In genomic region chr2:146469707-146470420, GRCm38 (mm10) we compare ENCODE assay signal across 8 mouse cellular contexts. TPM values are rescaled to one million over a fixed set of nuclear protein-coding genes. Genes with fewer than 3 reads are reported as not detected.
DNase-seq lines count a peak whose midpoint lies in the region; ATAC-seq and TF ChIP-seq lines count a peak whose summit lies in the region.

No protein-coding gene starts in this region.

- H3K4me2 ChIP-seq in hindbrain, postnatal 0 days (ENCODE audit: low read depth, low read length): no peak overlapping the region
- 0 out of 2 replicates have a peak overlapping the region, but pooled peaks have one; percentile 27 for H3K4me2 ChIP-seq in liver, embryonic 11.5 days

- H3K9me3 ChIP-seq in E14TG2a.4 (ENCODE audit: low read length): no peaks in the 10 kb centered on the region
- no peaks in the 10 kb centered on the region for H3K9me3 ChIP-seq in hindbrain, postnatal 0 days (ENCODE audit: low read length)
- H3K9me3 ChIP-seq in liver, embryonic 11.5 days (ENCODE audit: control insufficient read depth, low read length): no peaks in the 10 kb centered on the region

- H3K9ac ChIP-seq in hindbrain, postnatal 0 days (replicated peaks; ENCODE audit: low read length): no peak overlapping the region
- no peak overlapping the region for H3K9ac ChIP-seq in liver, embryonic 11.5 days (ENCODE audit: low read depth, low read length)

- ATAC-seq in frontal cortex, adult (ENCODE audit: low TSS enrichment): peak; percentile 98
- ATAC-seq in common myeloid progenitor, adult 5-6 weeks (replicated peaks; ENCODE audit: low read depth, poor library complexity, severe bottlenecking): peak; percentile 73; the same call in 1 of the 2 replicates
- 0 out of 2 replicates have a peak, but pooled peaks have one; percentile 32 for ATAC-seq in hindbrain, postnatal 0 days
- peak; percentile 53 for ATAC-seq in liver, embryonic 11.5 days (replicated peaks; ENCODE audit: low FRiP score)

- WGBS in hindbrain, postnatal 0 days: 59% methylated on average over 12 of the region's 12 CpGs
- WGBS in liver, embryonic 11.5 days: 41% methylated on average over 12 of the region's 12 CpGs

- H3K4me3 ChIP-seq in E14TG2a.4 (replicated peaks; ENCODE audit: low read length): no peak overlapping the region
- H3K4me3 ChIP-seq in hindbrain, postnatal 0 days (ENCODE audit: low read length): no peak overlapping the region
- no peak overlapping the region for H3K4me3 ChIP-seq in liver, embryonic 11.5 days (ENCODE audit: low read depth, low read length)

- TF ChIP-seq CTCF in E14TG2a.4 (conservative IDR thresholded peaks at IDR 0.05; ENCODE audit: low read length): peak; percentile 43
- TF ChIP-seq CTCF in hindbrain, postnatal 0 days (IDR thresholded peaks at IDR 0.05; ENCODE audit: low read depth): peak; percentile 85

- no peak for DNase-seq in frontal cortex, postnatal 25 days (ENCODE audit: low spot score in 2 of 2)
- DNase-seq in hindbrain, postnatal 0 days (ENCODE audit: low spot score): peak; percentile 81
- no peak for DNase-seq in liver, embryonic 11.5 days (ENCODE audit: low spot score)
- peak; percentile 58 for DNase-seq in retina, embryonic 14.5 days (ENCODE audit: low spot score)
- DNase-seq in B cell, adult 2 months: no peak

- H3K27ac ChIP-seq in hindbrain, postnatal 0 days: no peak overlapping the region
- no peak overlapping the region for H3K27ac ChIP-seq in liver, embryonic 11.5 days (ENCODE audit: low read depth, low read length)

- peaks cover 63% of the 10 kb centered on the region for H3K4me1 ChIP-seq in E14TG2a.4 (replicated peaks; ENCODE audit: low read depth, low read length)
- no peaks in the 10 kb centered on the region for H3K4me1 ChIP-seq in hindbrain, postnatal 0 days (ENCODE audit: insufficient read depth, low read length)
- peaks cover 11% of the 10 kb centered on the region for H3K4me1 ChIP-seq in liver, embryonic 11.5 days (replicated peaks; ENCODE audit: control insufficient read depth, insufficient read depth, low read length)

- no peaks in the 10 kb centered on the region for H3K36me3 ChIP-seq in E14TG2a.4 (ENCODE audit: insufficient read depth, low read length)
- H3K36me3 ChIP-seq in hindbrain, postnatal 0 days (ENCODE audit: insufficient read depth, low read length): no peaks in the 10 kb centered on the region
- H3K36me3 ChIP-seq in liver, embryonic 11.5 days (ENCODE audit: control insufficient read depth, insufficient read depth, low read length): no peaks in the 10 kb centered on the region; the same call in 1 of the 2 replicates

- H3K27me3 ChIP-seq in E14TG2a.4 (ENCODE audit: insufficient read depth, low read length): no peaks in the 10 kb centered on the region
- no peaks in the 10 kb centered on the region for H3K27me3 ChIP-seq in hindbrain, postnatal 0 days (ENCODE audit: insufficient read depth, low read length)
- no peaks in the 10 kb centered on the region for H3K27me3 ChIP-seq in liver, embryonic 11.5 days (replicated peaks; ENCODE audit: control insufficient read depth, insufficient read depth, low read length)

RNA-seq across cellular contexts. Expression of gene Ralgapa2, which starts 42.3 kb away (rescaled TPM):
- total RNA-seq in common myeloid progenitor, adult 5-6 weeks (2017): 24.2 and 28.2 TPM in 2 replicates
- 16.2 and 29.0 TPM in 2 replicates for total RNA-seq in hindbrain, postnatal 0 days (2014; rRNA removed)
- polyA plus RNA-seq in hindbrain, postnatal 0 days (2015; fragmentation: Nextera tagmentation; extraction: Ambion mirVana): 9.5 and 9.9 TPM in 2 replicates
- 11.6 and 13.0 TPM in 2 replicates for polyA plus RNA-seq in liver, embryonic 11.5 days (2014; fragmentation: Nextera tagmentation; extraction: Ambion mirVana)

Comparison
In these comparisons a context has a peak if more than half of its experiments do, and no peak if none do; other contexts are left out.
1. ATAC-seq: peak in every context shown above with its lines; median percentile 98 in frontal cortex, adult; 73 in common myeloid progenitor, adult 5-6 weeks; 53 in liver, embryonic 11.5 days; 32 in hindbrain, postnatal 0 days.
2. DNase-seq: peak in hindbrain, postnatal 0 days (single experiment) and retina, embryonic 14.5 days (single experiment); none in frontal cortex, postnatal 25 days (0 of 2), liver, embryonic 11.5 days (single experiment) and B cell, adult 2 months (0 of 2).